Mouse (Mus musculus) testis, adult 2 months (tissue): ENCODE results near the gene Fga. TPM values are rescaled to one million over a fixed set of nuclear protein-coding genes. Genes with fewer than 3 reads are reported as not detected.

Source experiments
- H3K27ac ChIP-seq: fragments of 200-500 bp; 2 replicates; pipeline ENCODE4 v1.5.1; 2012; ENCODE audit warnings: low read depth, low read length; ENCODE audit not compliant: control insufficient read depth, insufficient read depth
- H3K27me3 ChIP-seq: fragments of 200-500 bp; 2 replicates; pipeline ENCODE4 v1.6.1; 2012; ENCODE audit warnings: mild to moderate bottlenecking, low read length, moderate library complexity; ENCODE audit not compliant: control insufficient read depth, insufficient read depth
- H3K36me3 ChIP-seq: fragments of 200-500 bp; 2 replicates; pipeline ENCODE4 v1.6.1; 2012; ENCODE audit warnings: mild to moderate bottlenecking, low read length; ENCODE audit not compliant: control insufficient read depth, insufficient read depth
- H3K4me1 ChIP-seq: fragments of 200-500 bp; 2 replicates; pipeline ENCODE4 v1.6.1; 2012; ENCODE audit warnings: low read length; ENCODE audit not compliant: control insufficient read depth, insufficient read depth
- H3K4me3 ChIP-seq: fragments of 200-500 bp; 2 replicates; pipeline ENCODE4 v1.5.1; 2012; ENCODE audit warnings: low read depth, mild to moderate bottlenecking, low read length, moderate library complexity, mixed read lengths; ENCODE audit not compliant: control insufficient read depth
- CTCF ChIP-seq: fragments of 200-500 bp; IDR thresholded peaks from 2 replicates; pipeline ENCODE4 v1.5.1; 2012; ENCODE audit warnings: low read depth, mild to moderate bottlenecking, inconsistent platforms, low read length, moderate library complexity; ENCODE audit not compliant: control insufficient read depth, insufficient read depth, insufficient replicate concordance
- POLR2A ChIP-seq: fragments of 200-500 bp; IDR thresholded peaks from 2 replicates; pipeline ENCODE4 v1.6.1; 2012; ENCODE audit warnings: low read depth, mild to moderate bottlenecking, inconsistent platforms, low read length, moderate library complexity; ENCODE audit not compliant: control insufficient read depth
- polyA plus RNA-seq: library from polyadenylated mRNA; depleted of rRNA; stranded (reverse); fragments of >200 nt; gene quantifications from 2 replicates; pipeline ENCODE4 v1.2.3, GENCODE M21; 2012

The Fga gene
- polyA plus RNA-seq, 1 experiment = 0.06 TPM

DNA sequence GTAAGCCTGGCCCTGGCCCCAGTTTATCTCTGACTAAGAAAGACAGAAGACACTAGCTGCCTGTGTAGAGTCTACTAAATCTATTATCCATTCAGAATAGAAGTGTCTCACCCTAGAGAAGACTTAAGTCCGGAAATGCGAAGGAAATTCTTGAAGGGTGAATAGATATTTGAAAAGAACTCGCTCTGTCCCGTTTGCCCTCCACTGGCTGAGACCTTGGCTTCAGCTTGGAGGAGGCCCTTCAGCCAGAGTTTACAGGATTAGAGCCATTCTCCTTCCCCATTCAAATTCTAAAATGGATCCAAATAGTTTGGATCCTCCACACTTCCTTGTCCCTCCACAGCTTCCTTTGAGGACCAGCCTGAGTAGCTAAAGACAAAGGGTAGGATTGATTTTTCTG lies 4.5 kb downstream of the Fga start:
- H3K4me1 ChIP-seq = peaks cover 20% of the 10 kb centered on the region
- no peaks in the 10 kb centered on the region for H3K36me3 ChIP-seq
- H3K27me3 ChIP-seq = no peaks in the 10 kb centered on the region
- TF ChIP-seq CTCF (no peak), POLR2A (no peak)
- no peak overlapping the region for H3K27ac ChIP-seq
- H3K4me3 ChIP-seq = no peak overlapping the region

DNA sequence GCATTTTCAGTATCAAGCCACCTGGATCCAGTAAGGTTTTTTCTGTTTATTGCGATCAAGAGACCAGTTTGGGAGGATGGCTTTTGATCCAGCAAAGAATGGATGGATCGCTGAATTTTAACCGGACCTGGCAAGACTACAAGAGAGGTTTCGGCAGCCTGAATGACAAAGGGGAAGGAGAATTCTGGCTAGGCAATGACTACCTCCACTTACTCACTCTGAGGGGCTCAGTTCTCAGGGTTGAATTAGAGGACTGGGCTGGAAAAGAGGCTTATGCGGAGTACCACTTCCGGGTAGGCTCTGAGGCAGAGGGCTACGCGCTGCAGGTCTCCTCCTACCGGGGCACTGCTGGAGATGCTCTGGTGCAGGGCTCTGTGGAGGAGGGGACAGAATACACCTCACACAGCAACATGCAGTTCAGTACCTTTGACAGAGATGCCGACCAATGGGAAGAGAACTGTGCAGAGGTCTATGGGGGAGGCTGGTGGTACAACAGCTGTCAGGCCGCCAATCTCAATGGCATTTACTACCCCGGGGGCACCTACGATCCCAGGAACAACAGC lies 7.0 kb downstream of the Fga start:
- Histone ChIP-seq H3K36me3 (no peaks in the 10 kb centered on the region), H3K4me1 (peaks cover 20% of the 10 kb centered on the region), H3K27me3 (no peaks in the 10 kb centered on the region), H3K4me3 (peak overlapping the region; percentile 47), H3K27ac (no peak overlapping the region)
- TF ChIP-seq POLR2A (no peak), CTCF (no peak)

DNA sequence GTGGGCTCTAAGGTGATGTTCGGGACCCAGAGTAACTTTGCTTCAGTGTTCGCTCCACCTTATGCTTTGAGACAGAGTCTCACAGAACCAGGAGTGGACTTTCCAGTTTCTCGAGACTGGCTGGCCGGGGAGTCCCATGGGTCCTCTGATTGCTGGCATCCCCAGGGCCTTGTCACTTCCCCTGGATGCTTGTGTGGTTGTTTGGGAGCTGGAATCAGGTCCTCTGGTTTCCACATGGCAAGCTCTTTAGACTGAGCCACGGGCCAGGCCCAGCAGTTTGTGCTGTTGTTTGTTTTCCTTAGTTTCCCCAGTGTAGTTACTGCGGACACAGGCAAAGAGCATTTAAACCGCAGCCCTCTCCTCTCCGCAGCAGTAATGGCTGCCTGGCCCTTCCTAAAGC lies 7.9 kb downstream of the Fga start:
- TF ChIP-seq CTCF = no peak
- no peak for TF ChIP-seq POLR2A
- Histone ChIP-seq H3K36me3 (no peaks in the 10 kb centered on the region), H3K4me1 (peaks cover 20% of the 10 kb centered on the region), H3K27ac (no peak overlapping the region), H3K27me3 (no peaks in the 10 kb centered on the region), H3K4me3 (no peak overlapping the region)

DNA sequence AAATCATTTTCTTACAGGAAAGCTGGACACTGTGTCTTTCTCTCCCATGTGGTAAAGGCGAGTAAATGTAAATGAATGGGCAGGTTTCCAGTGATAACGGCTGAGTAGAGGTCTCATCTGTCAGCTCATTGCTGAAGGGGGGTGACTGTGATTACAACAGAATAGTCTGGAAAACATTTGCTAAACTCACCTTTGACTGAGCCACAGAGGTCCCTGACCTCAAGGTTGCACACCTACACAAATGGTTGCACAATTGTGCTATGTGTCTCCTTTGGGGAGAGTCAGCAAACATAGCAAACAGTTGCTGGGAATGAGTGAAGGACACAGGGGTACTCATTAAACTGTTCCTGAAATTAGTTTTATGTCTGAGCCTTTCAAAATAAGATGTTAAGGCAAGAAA lies 13.0 kb downstream of the Fga start:
- Histone ChIP-seq H3K4me1 (peaks cover 1% of the 10 kb centered on the region), H3K27ac (no peak overlapping the region), H3K4me3 (no peak overlapping the region), H3K36me3 (no peaks in the 10 kb centered on the region), H3K27me3 (no peaks in the 10 kb centered on the region)
- TF ChIP-seq POLR2A = no peak
- no peak for TF ChIP-seq CTCF

DNA sequence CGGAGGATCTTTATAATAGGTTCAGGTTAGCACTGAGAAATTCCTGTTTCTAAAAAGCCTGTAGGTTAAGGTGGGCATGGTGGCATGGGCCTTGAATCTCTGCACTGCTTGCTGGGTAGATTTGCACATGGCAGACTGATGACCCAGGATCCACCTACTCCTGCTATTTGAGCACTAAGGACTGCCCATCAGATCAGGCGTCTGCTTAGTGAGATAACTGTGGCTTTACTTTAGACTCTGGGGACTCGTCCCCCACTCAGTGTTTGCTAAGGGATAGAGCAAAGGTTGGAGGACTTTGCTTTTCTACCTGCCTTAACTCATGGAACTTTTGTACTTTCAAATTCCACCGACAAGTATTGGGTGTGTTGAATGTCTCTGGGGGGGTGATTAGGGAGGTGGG lies 13.8 kb downstream of the Fga start:
- Histone ChIP-seq H3K27ac (no peak overlapping the region), H3K27me3 (no peaks in the 10 kb centered on the region), H3K4me1 (no peaks in the 10 kb centered on the region), H3K4me3 (no peak overlapping the region), H3K36me3 (no peaks in the 10 kb centered on the region)
- no peak for TF ChIP-seq CTCF
- no peak for TF ChIP-seq POLR2A

DNA sequence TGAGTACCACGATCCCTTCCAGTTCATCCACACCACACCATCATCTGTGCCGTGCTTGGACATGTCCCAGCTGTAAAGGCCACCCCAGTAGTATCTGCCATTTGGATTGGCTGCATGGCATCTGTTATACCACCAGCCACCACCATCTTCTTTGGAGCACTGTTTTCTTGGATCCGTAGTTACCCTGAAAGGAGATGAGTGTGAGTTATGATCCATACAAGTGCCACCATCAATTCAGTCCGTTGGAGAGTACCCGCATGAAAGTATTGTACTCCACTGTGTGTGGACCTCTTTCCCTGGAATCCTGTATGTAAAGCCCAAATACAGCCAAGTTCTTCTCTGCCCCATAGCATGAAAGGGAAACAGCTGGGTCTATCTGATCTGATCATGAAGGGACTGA lies 16.6 kb downstream of the Fga start:
- TF ChIP-seq CTCF = no peak
- Histone ChIP-seq H3K27ac (no peak overlapping the region), H3K36me3 (no peaks in the 10 kb centered on the region), H3K4me3 (no peak overlapping the region), H3K27me3 (no peaks in the 10 kb centered on the region), H3K4me1 (no peaks in the 10 kb centered on the region)

DNA sequence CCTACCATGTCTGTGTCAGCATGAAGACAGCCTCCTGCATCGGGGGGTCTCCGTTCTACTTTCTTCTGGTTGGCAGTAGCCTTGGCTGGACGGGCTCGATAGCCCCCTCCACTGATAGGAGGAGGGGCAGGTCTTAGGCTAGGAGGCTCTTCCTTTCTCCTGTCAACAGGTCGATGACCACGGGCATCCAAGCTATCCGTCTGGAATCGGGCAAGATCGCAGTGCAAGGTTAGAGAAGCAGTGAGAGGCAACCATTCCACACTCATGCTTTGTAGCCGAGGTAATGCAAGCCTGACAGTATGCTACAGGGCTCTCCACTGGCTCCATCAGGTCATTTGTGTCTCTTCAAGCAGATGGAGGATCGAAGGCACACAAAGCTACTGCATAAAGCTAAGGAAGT lies 20.8 kb downstream of the Fga start:
- Histone ChIP-seq H3K4me3 (no peak overlapping the region), H3K36me3 (no peaks in the 10 kb centered on the region), H3K4me1 (no peaks in the 10 kb centered on the region), H3K27me3 (no peaks in the 10 kb centered on the region), H3K27ac (no peak overlapping the region)
- no peak for TF ChIP-seq CTCF
- TF ChIP-seq POLR2A = no peak

DNA sequence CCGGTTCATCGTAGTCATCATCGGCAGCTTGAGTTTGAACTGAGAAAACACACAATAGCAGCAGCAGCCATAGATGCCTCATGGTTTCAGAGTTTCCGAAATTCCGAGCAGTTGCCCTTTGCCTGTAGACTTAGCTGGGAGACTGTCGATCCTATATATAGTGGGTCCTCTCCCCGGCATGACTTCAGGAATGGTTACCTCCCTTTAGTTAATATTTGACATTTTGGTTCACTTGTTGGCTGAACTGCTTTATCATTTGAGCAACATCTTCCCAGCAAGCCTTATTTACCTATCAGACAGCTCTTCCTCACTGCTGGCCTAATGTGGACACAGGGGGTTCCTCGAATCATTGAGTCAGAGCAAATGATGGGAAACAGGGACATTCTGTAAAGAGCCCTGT lies 23.8 kb downstream of the Fga start, which contains the start of gene Fgb:
Fgb (minus strand) TSS at position 184 of the 400 bp plus-strand sequence.
- Histone ChIP-seq H3K27ac (no peak within 1 kb of the TSS), H3K36me3 (no peaks in the 10 kb centered on the region), H3K27me3 (no peaks in the 10 kb centered on the region), H3K4me3 (no peak within 1 kb of the TSS), H3K4me1 (peaks cover 2% of the 10 kb centered on the region; the same call in 1 of the 2 replicates)
- TF ChIP-seq CTCF (no peak), POLR2A (no peak)
